Mouse (Mus musculus): ENCODE measurements at regions not wholly inside any gene's neighbourhood (a gene's known extent, or its start where the extent isn't known, plus 50 kb on each side); places are given as distances from the start of the nearest gene placed in this dataset.

- H3K27ac ChIP-seq (ENCODE audit: control insufficient read depth, insufficient read depth, low read depth, low read length, poor library complexity) = no peak overlapping the region
- no peak overlapping the region for H3K4me3 ChIP-seq (replicated peaks; ENCODE audit: control insufficient read depth, low read depth, low read length)
- WGBS = 73% methylated on average over 2 of the region's 2 CpGs
- H3K4me1 ChIP-seq (ENCODE audit: control insufficient read depth, insufficient read depth, low read length) = no peaks in the 10 kb centered on the region
- TF ChIP-seq POLR2A (IDR thresholded peaks at IDR 0.05; ENCODE audit: borderline replicate concordance, control insufficient read depth, low read depth, low read length) (no peak), CTCF (IDR thresholded peaks at IDR 0.05; ENCODE audit: control insufficient read depth, insufficient read depth, low read length) (no peak)
Observed at GRCm38 (mm10) chr8:103849785-103850184, 251.6 kb upstream of the Cdh5 start.

GRCm38 (mm10) chr8:103851286-103851685 is 250.1 kb upstream of the Cdh5 start:
- H3K27ac ChIP-seq (ENCODE audit: control insufficient read depth, insufficient read depth, low read depth, low read length, poor library complexity) = no peak overlapping the region
- no peak for TF ChIP-seq CTCF (IDR thresholded peaks at IDR 0.05; ENCODE audit: control insufficient read depth, insufficient read depth, low read length)
- no peak for TF ChIP-seq POLR2A (IDR thresholded peaks at IDR 0.05; ENCODE audit: borderline replicate concordance, control insufficient read depth, low read depth, low read length)
- H3K4me3 ChIP-seq (replicated peaks; ENCODE audit: control insufficient read depth, low read depth, low read length) = no peak overlapping the region
- WGBS = 77% methylated on average over 8 of the region's 8 CpGs
- no peaks in the 10 kb centered on the region for H3K4me1 ChIP-seq (ENCODE audit: control insufficient read depth, insufficient read depth, low read length)

- 76% methylated on average over 4 of the region's 4 CpGs for WGBS
- H3K4me3 ChIP-seq (replicated peaks; ENCODE audit: control insufficient read depth, low read depth, low read length) = no peak overlapping the region
- no peak for TF ChIP-seq POLR2A (IDR thresholded peaks at IDR 0.05; ENCODE audit: borderline replicate concordance, control insufficient read depth, low read depth, low read length)
- no peak for TF ChIP-seq CTCF (IDR thresholded peaks at IDR 0.05; ENCODE audit: control insufficient read depth, insufficient read depth, low read length)
- no peaks in the 10 kb centered on the region for H3K4me1 ChIP-seq (ENCODE audit: control insufficient read depth, insufficient read depth, low read length)
- no peak overlapping the region for H3K27ac ChIP-seq (ENCODE audit: control insufficient read depth, insufficient read depth, low read depth, low read length, poor library complexity)
Observed at GRCm38 (mm10) chr8:103853048-103853447, 248.4 kb upstream of the Cdh5 start.

GRCm38 (mm10) chr8:103855291-103855690 is 246.1 kb upstream of the Cdh5 start:
- WGBS = 70% methylated on average over 9 of the region's 9 CpGs
- Histone ChIP-seq H3K4me3 (replicated peaks; ENCODE audit: control insufficient read depth, low read depth, low read length) (no peak overlapping the region), H3K27ac (ENCODE audit: control insufficient read depth, insufficient read depth, low read depth, low read length, poor library complexity) (no peak overlapping the region), H3K4me1 (ENCODE audit: control insufficient read depth, insufficient read depth, low read length) (no peaks in the 10 kb centered on the region)
- TF ChIP-seq CTCF (IDR thresholded peaks at IDR 0.05; ENCODE audit: control insufficient read depth, insufficient read depth, low read length) (no peak), POLR2A (IDR thresholded peaks at IDR 0.05; ENCODE audit: borderline replicate concordance, control insufficient read depth, low read depth, low read length) (no peak)

- H3K27ac ChIP-seq (ENCODE audit: control insufficient read depth, insufficient read depth, low read depth, low read length, poor library complexity) = no peak overlapping the region
- WGBS = 77% methylated on average over 1 of the region's 1 CpGs
Observed at GRCm38 (mm10) chr8:103859130-103859529, 242.3 kb upstream of the Cdh5 start.

GRCm38 (mm10) chr8:103873598-103874502 is 227.6 kb upstream of the Cdh5 start:
- Histone ChIP-seq H3K4me1 (ENCODE audit: control insufficient read depth, insufficient read depth, low read length) (no peaks in the 10 kb centered on the region), H3K4me3 (replicated peaks; ENCODE audit: control insufficient read depth, low read depth, low read length) (no peak overlapping the region), H3K27ac (ENCODE audit: control insufficient read depth, insufficient read depth, low read depth, low read length, poor library complexity) (no peak overlapping the region)
- no peak for TF ChIP-seq CTCF (IDR thresholded peaks at IDR 0.05; ENCODE audit: control insufficient read depth, insufficient read depth, low read length)
- TF ChIP-seq POLR2A (IDR thresholded peaks at IDR 0.05; ENCODE audit: borderline replicate concordance, control insufficient read depth, low read depth, low read length) = no peak
- WGBS = 47% methylated on average over 7 of the region's 7 CpGs

More at GRCm38 (mm10) chr8:103859130-103859529, 242.3 kb upstream of the Cdh5 start:
- no peaks in the 10 kb centered on the region for H3K4me1 ChIP-seq (ENCODE audit: control insufficient read depth, insufficient read depth, low read length)
- no peak overlapping the region for H3K4me3 ChIP-seq (replicated peaks; ENCODE audit: control insufficient read depth, low read depth, low read length)
- TF ChIP-seq CTCF (IDR thresholded peaks at IDR 0.05; ENCODE audit: control insufficient read depth, insufficient read depth, low read length) = no peak

GRCm38 (mm10) chr8:103874506-103874905 is 226.9 kb upstream of the Cdh5 start:
- no peak overlapping the region for H3K27ac ChIP-seq (ENCODE audit: control insufficient read depth, insufficient read depth, low read depth, low read length, poor library complexity)
- no peaks in the 10 kb centered on the region for H3K4me1 ChIP-seq (ENCODE audit: control insufficient read depth, insufficient read depth, low read length)
- 59% methylated on average over 8 of the region's 8 CpGs for WGBS
- TF ChIP-seq CTCF (IDR thresholded peaks at IDR 0.05; ENCODE audit: control insufficient read depth, insufficient read depth, low read length) (no peak), POLR2A (IDR thresholded peaks at IDR 0.05; ENCODE audit: borderline replicate concordance, control insufficient read depth, low read depth, low read length) (no peak)
- H3K4me3 ChIP-seq (replicated peaks; ENCODE audit: control insufficient read depth, low read depth, low read length) = no peak overlapping the region

GRCm38 (mm10) chr8:103879505-103879904 is 221.9 kb upstream of the Cdh5 start:
- 59% methylated on average over 2 of the region's 2 CpGs for WGBS
- Histone ChIP-seq H3K4me1 (ENCODE audit: control insufficient read depth, insufficient read depth, low read length) (no peaks in the 10 kb centered on the region), H3K4me3 (replicated peaks; ENCODE audit: control insufficient read depth, low read depth, low read length) (no peak overlapping the region), H3K27ac (ENCODE audit: control insufficient read depth, insufficient read depth, low read depth, low read length, poor library complexity) (no peak overlapping the region)
- TF ChIP-seq CTCF (IDR thresholded peaks at IDR 0.05; ENCODE audit: control insufficient read depth, insufficient read depth, low read length) (no peak), POLR2A (IDR thresholded peaks at IDR 0.05; ENCODE audit: borderline replicate concordance, control insufficient read depth, low read depth, low read length) (no peak)

Data from bone marrow, adult 2 months (tissue).